Mouse (Mus musculus) urinary bladder, postnatal 0 days (tissue): ENCODE results near the gene Vmn2r34. TPM values are rescaled to one million over a fixed set of nuclear protein-coding genes. Genes with fewer than 3 reads are reported as not detected.

ENCODE experiments used
- polyA plus RNA-seq: library from polyadenylated mRNA; unstranded; fragments of >200 nt; fragmentation: Nextera tagmentation; extraction: Ambion mirVana; gene quantifications from 2 replicates; pipeline ENCODE4 v1.2.1, GENCODE M21; 2015

Gene Vmn2r34
- polyA plus RNA-seq = not detected in 2 replicates

DNA sequence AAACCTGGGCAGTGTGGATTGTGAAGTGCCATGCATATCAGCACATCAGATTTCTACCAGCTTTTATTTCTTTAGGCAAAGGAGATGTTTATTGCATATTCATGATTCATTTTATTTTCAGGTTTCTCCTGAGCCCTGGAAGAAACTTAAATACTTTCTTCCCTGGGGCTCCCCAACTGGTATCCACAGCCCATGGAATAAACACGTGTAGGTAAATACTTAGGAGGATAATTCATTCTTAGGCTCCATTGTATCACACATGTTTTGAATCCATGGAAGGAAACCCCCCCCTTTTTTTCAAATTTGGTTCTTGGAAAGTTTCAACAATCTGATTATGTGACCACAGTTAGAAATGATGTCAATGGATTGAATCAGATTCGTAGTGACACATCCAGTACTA lies at the start of gene Vmn2r34:
TSS of gene Vmn2r34 (minus strand) at position 101 of the 400 bp plus-strand sequence.

Other genes starting within 250 kb of the Vmn2r34 start
- not detected in 2 replicates for gene Vmn2r32, start 209.5 kb downstream of the Vmn2r34 start, polyA plus RNA-seq
- not detected in 2 replicates for gene Vmn2r33, start 122.7 kb downstream of the Vmn2r34 start, polyA plus RNA-seq
- not detected in 2 replicates for gene Vmn2r35, start 130.4 kb upstream of the Vmn2r34 start, polyA plus RNA-seq
- not detected in 2 replicates for gene Vmn2r36, start 213.0 kb upstream of the Vmn2r34 start, polyA plus RNA-seq